Mouse (Mus musculus) left cerebral cortex, adult 6 months (tissue): ENCODE measurements around the gene Pcnx. TPM values are rescaled to one million over a fixed set of nuclear protein-coding genes. Genes with fewer than 3 reads are reported as not detected.

Experiments used
- long read RNA-seq, 2 experiments: library from polyadenylated mRNA; unstranded; transcript quantifications; one replicate each; pipeline ENCODE4 v2.0.0; 2019 to 2020
- polyA plus RNA-seq: library from polyadenylated mRNA; unstranded; fragments of <200 nt; fragmentation: Nextera tagmentation; gene quantifications from 2 replicates; pipeline ENCODE4 v1.2.3, GENCODE M21; 2021

Gene Pcnx
- 17.7 TPM in 2 replicates for polyA plus RNA-seq
- long read RNA-seq, experiment 1, partial matches to known transcripts: 7 of 13 reads
- long read RNA-seq, experiment 1, other reads (novel, unspliced or antisense): 6 of 13 reads
- long read RNA-seq, experiment 2, partial matches to known transcripts: 9 of 19 reads
- long read RNA-seq, experiment 2, other reads (novel, unspliced or antisense): 10 of 19 reads

GRCm38 (mm10) chr12:81859351-81860307 is at the start of gene Pcnx:
Gene Pcnx (plus strand): TSS chr12:81860023.

Other genes with a start within 250 kb of the Pcnx start
- 5.6 and 21.8 TPM in 2 replicates for gene Ttc9, start 228.8 kb upstream of the Pcnx start, polyA plus RNA-seq
- gene Map3k9, start 78.8 kb upstream of the Pcnx start, polyA plus RNA-seq: 3.2 and 7.3 TPM in 2 replicates